Mouse (Mus musculus) left cerebral cortex, postnatal 4 days (tissue): ENCODE measurements around the gene Kcnh2. TPM values are rescaled to one million over a fixed set of nuclear protein-coding genes. Genes with fewer than 3 reads are reported as not detected.
"Not testable (repeated sequence)": the region's sequence is repeated elsewhere in the genome, so short reads cannot be mapped to it uniquely, and the experiment has no call there.

Experiments
- DNase-seq: peaks from one replicate; pipeline ENCODE4 v3.0.0-alpha.2; 2022
- intact Hi-C: fragments of 180-260 bp; cut with DNase I; formaldehyde crosslinking; loops from one replicate; pipeline ENCODE4 v1.15.1; 2025
- total RNA-seq, 2 experiments: library from RNA; stranded (reverse); gene quantifications; 2 replicates each; pipeline ENCODE4 v1.2.3; 2021

Kcnh2 gene
- total RNA-seq, result 10 to 100 TPM; 16.4 to 21.2 TPM

DNA sequence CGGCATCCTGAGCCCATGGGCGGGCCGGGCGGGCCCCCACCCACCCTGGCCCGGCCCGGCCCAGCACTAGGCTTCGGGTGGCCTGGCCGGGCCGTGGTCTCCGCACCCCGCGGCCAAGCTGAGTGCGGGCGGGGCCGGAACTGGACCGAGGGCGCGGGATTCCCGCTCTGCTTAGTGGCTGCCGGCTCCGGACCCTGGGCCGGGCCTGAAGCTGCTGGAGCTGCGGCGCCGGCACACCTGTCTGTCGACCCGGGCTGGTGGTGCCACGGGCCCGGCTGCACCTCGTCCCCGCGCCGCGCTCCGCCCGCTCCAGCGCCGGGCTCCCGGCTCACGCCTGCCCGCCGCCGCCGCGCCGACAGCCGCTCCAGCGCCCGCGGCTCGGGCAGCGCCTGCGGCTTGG lies at the start of gene Kcnh2:
Kcnh2 (minus strand) TSS at position 327 of the 400 bp plus-strand sequence.
- intact Hi-C loops, result no loop called here
- DNase-seq, result no peak

DNA sequence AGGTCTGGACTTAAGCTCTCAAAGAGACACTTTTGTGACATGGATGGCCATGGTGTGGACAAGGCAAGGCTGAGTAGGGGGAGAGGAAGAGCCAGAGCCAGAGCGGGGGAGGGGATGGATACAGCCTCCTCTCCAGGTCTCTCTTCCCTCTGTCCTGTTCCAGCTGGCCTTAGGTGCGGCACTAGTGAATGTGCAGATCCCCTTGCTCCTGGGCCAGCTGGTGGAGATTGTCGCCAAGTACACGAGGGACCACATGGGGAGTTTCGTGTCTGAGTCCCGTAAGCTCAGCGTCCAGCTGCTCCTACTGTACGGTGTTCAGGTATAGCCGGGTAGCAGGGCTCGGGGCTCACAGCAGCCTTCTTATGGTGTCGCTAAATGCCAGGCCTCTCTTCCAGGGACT lies 49.0 kb upstream of the Kcnh2 start:
- intact Hi-C loops, result no loop called here
- no peak for DNase-seq

GRCm38 (mm10) chr5:24399686-24400085 lies 48.3 kb upstream of the Kcnh2 start:
- no peak for DNase-seq
- intact Hi-C loops, result no loop called here

GRCm38 (mm10) chr5:24396254-24396653 lies 44.9 kb upstream of the Kcnh2 start:
- DNase-seq, intact Hi-C loops: not testable (repeated sequence)

GRCm38 (mm10) chr5:24394165-24394894 lies 42.9 kb upstream of the Kcnh2 start:
- intact Hi-C loops, result no loop called here
- peak; percentile 92 for DNase-seq

DNA sequence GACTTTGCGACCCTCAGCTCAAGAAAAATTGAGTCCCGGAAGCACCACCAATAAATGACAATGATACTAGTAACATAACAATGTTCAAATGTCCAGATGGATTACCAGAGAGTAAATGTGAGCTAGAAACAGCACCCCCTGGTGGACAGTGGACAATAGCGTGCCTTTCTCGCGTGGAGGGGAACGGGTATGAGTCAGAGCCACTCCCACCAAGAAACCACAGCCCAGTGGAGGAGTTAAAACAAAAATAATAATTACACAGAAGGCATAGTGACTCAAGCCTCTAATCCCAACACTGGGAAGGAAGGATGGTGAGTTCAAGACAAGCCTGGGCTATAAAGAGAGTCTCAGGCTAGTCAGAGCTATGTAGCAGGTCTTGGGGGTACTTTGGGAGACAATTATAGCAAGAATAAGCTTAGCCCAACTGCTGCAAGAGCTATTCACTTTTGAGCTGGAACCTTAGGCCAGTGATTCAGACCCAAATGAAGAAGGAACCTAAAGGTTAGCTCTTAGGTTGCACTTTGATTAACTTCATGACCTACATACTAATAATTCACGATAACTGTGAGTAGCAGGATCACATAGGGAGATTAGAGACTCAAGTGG lies 42.1 kb upstream of the Kcnh2 start, which contains the start of gene Abcb8:
Abcb8 (plus strand) TSS at position 272 of the 606 bp plus-strand sequence.
- peak; percentile 84 for DNase-seq
- intact Hi-C loops, result no loop called here

DNA sequence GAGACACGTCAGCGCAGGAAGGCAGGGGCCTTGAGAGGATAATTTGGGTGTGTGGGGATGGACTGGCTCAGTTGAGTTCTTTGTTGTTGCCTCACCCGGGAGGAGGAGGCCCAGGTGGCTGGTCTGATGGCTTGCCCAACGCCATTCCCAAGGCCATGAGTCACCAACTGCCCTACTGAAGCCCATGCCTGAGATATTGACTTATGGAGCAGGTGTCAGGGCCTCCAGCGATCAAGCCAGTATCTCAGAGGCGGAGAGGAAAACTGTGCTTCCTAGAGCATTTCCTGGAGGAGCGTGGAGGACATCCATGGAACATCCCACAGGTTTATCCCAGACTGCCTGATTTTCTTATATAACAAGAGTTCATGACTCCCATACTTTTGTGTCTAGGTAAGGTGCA lies 41.3 kb upstream of the Kcnh2 start:
- no peak for DNase-seq
- intact Hi-C loops, result no loop called here

DNA sequence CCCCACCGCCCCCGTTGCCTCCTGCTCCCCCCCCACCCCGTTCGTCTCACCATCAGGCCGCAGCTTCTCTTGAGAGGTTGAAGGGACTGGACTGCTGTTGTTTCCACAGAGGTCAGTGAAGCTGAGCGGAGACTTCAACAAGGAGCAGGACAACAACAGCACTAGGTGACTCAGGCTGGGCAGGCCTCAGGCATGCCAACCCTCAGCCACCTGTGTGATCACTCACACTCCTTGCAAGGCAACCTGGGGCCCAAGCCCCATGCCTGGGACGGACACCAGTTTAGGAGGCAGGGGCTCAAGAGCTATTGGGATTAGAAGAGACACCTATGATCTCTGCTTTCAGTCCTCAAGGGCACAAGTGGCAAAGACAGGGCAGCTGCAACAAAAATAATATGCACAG lies 40.5 kb upstream of the Kcnh2 start, which contains the start of gene Atg9b:
Atg9b (minus strand) TSS at position 280 of the 400 bp plus-strand sequence.
- intact Hi-C loops, result no loop called here
- DNase-seq, result no peak

- intact Hi-C loops, result no loop called here
- no peak for DNase-seq
These were observed 38.2 kb upstream of the Kcnh2 start for GRCm38 (mm10) chr5:24389658-24390020.

GRCm38 (mm10) chr5:24389011-24389657 lies 37.7 kb upstream of the Kcnh2 start:
- DNase-seq, result no peak
- intact Hi-C loops, result no loop called here

DNA sequence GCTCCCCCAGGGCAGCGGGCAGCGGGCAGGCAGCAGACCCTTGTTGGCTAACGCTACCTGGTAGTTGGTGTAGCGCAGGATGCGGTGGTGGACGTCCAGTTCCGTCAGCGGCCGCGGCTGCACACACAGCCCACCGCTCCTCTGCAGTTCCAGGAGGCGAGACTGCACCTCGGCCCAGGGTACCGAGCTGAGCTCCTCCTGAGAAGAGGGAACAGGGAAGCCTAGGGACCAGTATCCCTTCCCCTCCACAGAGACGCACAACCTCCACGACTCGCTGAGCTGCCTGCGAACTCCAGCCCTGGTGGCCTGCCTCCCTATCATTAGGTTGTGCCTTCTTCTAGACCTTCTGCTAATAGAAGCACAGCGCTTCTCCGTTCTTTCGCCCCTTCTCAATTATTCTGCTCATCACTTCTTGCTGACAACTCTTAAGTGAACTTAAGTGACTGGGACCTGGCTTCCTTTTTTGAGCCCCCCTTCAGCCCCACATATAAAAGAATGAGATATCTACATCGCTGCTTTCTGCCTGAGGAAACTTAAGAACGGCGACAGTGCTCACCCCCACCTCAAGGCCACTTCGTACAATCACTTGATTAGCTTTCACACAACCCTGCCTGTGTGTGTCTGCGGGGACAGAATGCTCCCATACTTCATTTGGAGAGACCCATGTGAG lies 37.0 kb upstream of the Kcnh2 start:
- DNase-seq, result no peak
- intact Hi-C loops, result no loop called here

DNA sequence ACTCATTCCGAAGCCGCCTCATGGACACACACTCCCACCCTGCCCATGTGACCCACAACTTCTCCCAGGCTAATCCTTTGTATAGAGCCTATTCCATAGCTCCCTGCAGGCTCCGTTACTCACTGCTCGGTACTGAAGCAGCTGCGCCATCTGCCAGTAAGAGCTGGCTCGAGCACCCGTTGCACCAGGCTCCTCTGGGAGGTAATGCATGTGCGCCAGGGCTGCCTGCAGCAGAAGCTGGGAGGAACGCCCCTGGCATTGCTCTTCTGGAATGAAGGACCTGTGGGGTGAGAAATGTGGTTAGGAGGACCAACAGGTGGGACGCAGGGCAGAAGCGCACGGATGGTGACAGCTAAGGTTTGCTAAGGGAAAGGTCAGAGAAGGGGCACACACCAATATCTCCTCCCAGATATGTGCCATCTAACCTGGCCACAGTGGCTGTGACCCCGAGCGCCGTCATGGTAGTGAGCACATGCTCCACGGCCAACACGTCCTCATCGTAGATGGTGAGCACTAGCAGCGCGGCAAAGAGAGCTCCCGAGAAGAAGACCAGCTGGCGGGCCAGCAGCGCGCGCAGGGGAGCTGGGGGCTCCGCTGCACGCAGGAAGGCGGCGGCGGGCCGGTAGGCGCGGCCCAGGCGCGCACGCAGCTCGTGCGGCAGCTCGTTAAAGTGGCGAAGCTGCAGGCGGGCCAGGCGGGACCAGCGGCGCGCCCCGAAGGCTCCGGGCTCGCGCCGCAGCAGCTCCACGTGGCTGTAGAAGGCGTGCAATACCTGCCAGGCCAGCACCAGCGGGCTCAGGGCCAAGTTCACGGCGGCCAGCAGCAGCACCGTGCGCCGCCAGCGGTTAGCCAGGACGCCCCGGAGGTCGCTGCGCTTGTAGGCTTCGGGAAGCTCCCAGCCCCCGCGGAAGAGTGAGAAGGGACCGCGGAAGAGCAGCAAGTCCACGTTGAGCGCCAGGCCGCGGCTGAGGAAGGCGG lies 36.1 kb upstream of the Kcnh2 start:
- DNase-seq, result peak; percentile 65
- intact Hi-C loops, result no loop called here

DNA sequence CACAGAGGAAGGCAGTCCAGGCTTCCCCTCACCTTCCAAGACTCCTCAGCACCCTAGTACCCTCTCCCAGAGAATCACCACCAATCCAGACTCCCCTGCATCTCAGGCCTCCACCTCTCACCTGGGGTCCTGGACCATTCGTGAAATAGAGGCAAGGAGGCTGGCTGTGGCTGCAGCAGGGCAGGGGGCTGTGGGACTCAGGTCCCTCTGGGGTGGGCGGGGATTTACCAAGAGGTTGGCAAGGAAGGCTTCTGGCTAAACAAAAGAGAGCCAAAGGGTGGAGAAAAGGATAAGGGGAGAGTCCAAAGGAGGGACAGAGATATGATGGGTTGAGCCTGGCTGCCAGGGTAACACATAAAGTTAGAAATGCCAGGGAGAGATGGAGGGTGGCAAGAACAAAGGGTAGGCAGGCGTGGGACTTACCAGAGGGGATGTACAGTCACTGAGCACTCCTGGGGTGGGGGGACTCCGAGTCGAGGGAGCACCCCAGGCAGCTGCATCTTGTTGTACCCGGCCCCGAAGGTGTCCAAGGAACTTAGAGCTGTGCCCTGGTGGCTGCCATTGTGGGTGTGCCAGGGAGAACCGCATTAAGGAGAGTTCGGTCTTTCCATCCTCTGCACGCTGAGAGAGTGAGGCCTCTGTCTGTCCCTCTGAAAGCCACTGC lies 34.6 kb upstream of the Kcnh2 start:
- intact Hi-C loops, result no loop called here
- DNase-seq, result no peak

GRCm38 (mm10) chr5:24385374-24385773 lies 34.0 kb upstream of the Kcnh2 start:
- no peak for DNase-seq
- intact Hi-C loops, result no loop called here

DNA sequence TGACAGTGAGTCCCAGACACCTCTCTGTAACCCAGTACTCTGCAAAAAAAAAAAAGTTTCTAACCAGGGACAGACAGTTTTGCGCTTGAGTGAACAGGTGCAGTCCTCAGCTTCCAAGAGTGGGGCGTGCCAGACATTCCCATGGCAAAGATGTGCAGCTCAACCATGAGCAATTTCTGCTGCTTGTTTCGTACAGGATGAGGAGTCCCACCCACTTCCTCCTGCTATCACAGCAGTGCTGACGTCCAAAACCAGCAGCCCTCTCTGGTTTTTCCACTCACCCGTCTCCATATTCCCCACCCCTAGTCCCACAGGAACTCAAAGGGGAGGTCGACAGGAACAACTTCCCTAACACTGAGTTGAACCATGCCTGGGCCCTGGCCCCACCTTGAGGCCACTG lies 33.0 kb upstream of the Kcnh2 start:
- intact Hi-C loops, result no loop called here
- no peak for DNase-seq

DNA sequence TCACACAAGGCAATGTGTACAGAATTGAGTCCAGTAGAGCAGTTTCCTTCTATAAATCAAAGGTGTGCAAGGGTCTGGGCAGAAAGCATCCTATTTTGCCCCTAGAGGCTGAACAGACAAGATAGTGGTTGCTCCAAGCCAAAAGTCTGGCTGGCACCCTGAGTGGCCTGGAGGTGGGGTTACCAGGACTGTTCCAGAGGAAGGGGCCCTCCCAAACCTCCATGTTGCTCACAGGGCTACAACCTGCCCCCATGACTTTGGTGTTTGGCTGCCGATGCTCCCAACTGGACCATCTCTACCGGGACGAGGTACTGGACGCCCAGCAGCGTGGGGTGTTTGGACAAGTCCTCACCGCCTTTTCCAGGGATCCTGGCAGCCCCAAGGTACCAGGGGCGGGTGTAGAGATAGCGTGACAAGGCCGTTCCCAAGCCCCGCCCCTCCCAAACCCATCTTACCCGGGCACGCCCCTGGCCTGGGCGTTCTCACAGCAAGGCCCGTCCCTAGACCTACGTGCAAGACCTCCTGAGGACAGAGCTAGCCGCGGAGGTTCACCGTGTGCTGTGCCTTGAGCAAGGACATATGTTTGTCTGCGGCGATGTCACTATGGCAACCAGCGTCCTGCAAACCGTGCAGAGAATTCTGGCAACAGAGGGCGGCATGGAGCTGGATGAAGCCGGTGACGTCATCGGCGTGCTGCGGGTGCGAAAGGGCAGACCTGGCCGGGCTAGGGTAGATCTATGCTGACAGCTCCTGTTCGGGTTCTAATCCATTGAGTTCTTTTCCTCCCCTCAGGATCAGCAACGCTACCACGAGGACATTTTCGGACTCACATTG lies 31.8 kb upstream of the Kcnh2 start:
- peak; percentile 94 for DNase-seq
- intact Hi-C loops, result no loop called here

GRCm38 (mm10) chr5:24381988-24382387 lies 30.6 kb upstream of the Kcnh2 start:
- intact Hi-C loops, result no loop called here
- no peak for DNase-seq

DNA sequence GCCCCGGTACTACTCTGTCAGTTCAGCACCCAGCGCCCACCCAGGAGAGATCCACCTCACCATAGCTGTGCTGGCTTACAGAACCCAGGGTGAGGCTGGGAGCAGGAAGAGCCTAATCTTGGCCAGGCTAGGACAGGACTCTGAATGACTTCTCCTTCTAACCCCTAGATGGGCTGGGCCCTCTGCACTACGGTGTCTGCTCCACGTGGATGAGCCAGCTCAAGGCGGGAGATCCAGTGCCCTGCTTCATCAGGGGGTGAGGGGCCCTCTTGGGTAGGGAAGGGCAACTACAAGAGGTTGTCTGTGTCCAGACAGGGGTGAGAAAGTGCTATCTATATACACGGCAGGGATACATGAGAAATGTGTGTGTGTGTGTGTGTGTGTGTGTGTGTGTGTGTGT lies 30.1 kb upstream of the Kcnh2 start:
- intact Hi-C loops, result no loop called here
- no peak for DNase-seq

DNA sequence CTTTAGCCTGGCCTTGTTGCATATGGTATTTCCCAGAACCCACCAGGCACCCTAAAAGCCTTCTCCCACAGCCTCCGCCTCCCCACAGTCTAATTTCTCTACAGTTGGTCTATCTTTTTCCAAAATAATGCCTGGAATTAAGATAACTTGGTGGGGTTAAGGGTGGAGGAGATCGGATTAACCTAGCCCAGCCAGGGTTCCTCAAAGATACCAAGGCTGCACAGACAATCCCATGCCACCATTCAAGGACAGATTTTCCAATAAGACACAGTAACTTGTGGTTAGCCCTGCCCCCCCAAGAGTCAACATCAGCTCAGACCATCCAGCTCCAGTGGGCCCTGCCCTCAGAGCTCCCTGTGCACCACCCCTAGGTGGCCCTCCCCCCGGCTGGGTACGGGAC lies 29.1 kb upstream of the Kcnh2 start:
- intact Hi-C loops, result no loop called here
- no peak for DNase-seq
